Mouse (Mus musculus) erythroblast, embryonic 14.5 days (primary cell): ENCODE results near the gene Cog7.

Source experiments
- GATA1 ChIP-seq: IDR thresholded peaks from 2 replicates; pipeline ENCODE4 v1.6.1; 2012; ENCODE audit warnings: low read length, inconsistent platforms, mixed read lengths
- TAL1 ChIP-seq: IDR thresholded peaks from 3 replicates; pipeline ENCODE4 v1.6.1; 2012; ENCODE audit warnings: low read length, inconsistent platforms, mixed read lengths

DNA sequence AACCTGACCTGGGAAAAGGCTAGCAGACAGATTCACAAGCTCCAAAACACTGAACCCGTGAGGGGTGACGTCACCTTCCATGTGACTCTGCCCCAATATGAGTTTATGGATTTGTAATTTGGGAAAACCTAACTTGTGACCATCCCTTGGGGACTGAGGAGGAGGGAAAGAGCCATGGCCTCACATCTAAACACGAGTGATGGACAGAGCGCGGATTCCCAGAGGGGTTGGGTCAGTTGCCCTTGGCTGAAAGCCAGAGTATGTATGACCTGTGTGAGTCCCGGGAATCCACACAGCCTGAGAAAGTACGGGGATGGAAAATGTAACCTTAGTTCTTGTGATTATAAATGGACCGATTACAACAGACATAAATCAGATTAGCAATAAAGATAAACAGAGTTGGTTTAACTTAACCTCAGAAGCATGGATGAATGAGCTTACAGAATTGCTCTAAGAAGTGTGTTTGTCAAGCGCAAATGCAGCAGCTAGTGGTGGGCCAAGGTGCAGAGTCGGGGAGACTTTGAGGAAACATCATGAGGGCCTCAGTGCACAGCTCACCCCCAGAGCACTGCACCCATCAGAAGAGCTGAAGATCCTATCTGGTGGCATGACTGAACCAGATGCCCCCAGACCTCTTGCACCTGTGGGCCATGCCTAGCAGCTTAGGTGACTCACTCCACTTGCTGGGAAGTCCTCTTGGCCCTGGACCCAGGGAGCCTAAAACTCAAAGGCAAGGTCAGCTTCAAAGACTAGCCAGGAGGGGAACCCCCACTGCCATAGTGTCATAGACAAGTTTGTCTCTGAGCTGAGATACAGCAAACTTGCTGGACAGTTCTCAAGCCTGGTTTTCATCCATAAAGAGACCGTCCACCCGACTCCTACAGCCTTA is 45.4 kb downstream of the Cog7 start:
- TF ChIP-seq GATA1 = no peak
- TF ChIP-seq TAL1 = no peak
